In the genomic region with DNA sequence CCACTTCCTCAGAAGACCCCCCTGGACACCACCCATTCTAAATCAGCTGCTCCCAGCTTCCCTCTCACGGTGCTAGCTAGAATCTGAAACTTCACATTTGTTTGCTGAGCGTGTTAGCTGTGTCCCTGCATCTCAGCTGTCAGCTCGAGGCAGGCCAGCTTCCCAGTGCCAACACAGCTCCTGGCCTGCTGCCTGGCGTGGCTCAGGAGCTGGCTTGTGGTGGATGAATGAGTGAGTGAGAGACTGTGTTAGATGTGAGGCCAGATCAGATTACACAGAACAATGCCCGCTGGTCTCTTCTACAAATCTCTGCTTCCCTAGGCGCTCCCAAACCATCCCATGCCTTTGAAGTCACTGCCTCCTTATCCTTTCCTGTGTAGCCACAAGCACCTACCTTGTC, we compare ENCODE assay signal across 8 mouse cellular contexts. TPM values are rescaled to one million over a fixed set of nuclear protein-coding genes. Genes with fewer than 3 reads are reported as not detected.
DNase-seq lines count a peak whose midpoint lies in the region; ATAC-seq and TF ChIP-seq lines count a peak whose summit lies in the region.

No protein-coding gene starts in this region.

- WGBS in liver, adult 2 months: 20% methylated on average over 6 of the region's 6 CpGs
- WGBS in midbrain, postnatal 0 days: 31% methylated on average over 6 of the region's 6 CpGs
- 74% methylated on average over 6 of the region's 6 CpGs for WGBS in thymus, adult 2 months

- H3K9me3 ChIP-seq in midbrain, postnatal 0 days (ENCODE audit: low read length): no peaks in the 10 kb centered on the region

- ATAC-seq in cerebellum, adult (ENCODE audit: insufficient number of reproducible peaks, low FRiP score, low TSS enrichment): peak; percentile 63
- peak; percentile 77 for ATAC-seq in midbrain, postnatal 0 days (ENCODE audit: low FRiP score)

- H3K4me1 ChIP-seq in liver, adult 2 months (ENCODE audit: control insufficient read depth, insufficient read depth, low read length): no peaks in the 10 kb centered on the region
- peaks cover under 1% of the 10 kb centered on the region; the same call in 1 of the 2 replicates for H3K4me1 ChIP-seq in midbrain, postnatal 0 days (ENCODE audit: insufficient read depth, low read length)
- no peaks in the 10 kb centered on the region for H3K4me1 ChIP-seq in thymus, adult 2 months (replicated peaks; ENCODE audit: control insufficient read depth, insufficient read depth, low read length)

- H3K4me2 ChIP-seq in midbrain, postnatal 0 days (ENCODE audit: low read depth, low read length, poor library complexity, severe bottlenecking): no peak overlapping the region

- H3K4me3 ChIP-seq in liver, adult 2 months (ENCODE audit: insufficient read depth, low read depth, low read length): no peak overlapping the region
- peak overlapping the region; percentile 28 for H3K4me3 ChIP-seq in gastrocnemius, adult 2 months
- no peak overlapping the region for H3K4me3 ChIP-seq in midbrain, postnatal 0 days (ENCODE audit: low read depth, low read length)
- no peak overlapping the region for H3K4me3 ChIP-seq in thymus, adult 2 months (ENCODE audit: control insufficient read depth, insufficient read depth, low read length)

- no peaks in the 10 kb centered on the region for H3K79me2 ChIP-seq in liver, adult 2 months (ENCODE audit: control insufficient read depth, insufficient read depth, low read length)

- TF ChIP-seq CTCF in liver, adult 2 months (IDR thresholded peaks at IDR 0.05; ENCODE audit: low read depth, low read length): no peak
- TF ChIP-seq CTCF in gastrocnemius, adult 2 months (IDR thresholded peaks at IDR 0.05): no peak
- TF ChIP-seq CTCF in midbrain, postnatal 0 days (IDR thresholded peaks at IDR 0.05): no peak
- TF ChIP-seq CTCF in thymus, adult 2 months (IDR thresholded peaks at IDR 0.05; ENCODE audit: borderline replicate concordance, control insufficient read depth, extremely low read depth, insufficient read depth, low read length, poor library complexity): no peak

- no peak overlapping the region for H3K9ac ChIP-seq in liver, adult 2 months (ENCODE audit: low read depth, low read length)
- H3K9ac ChIP-seq in midbrain, postnatal 0 days (replicated peaks; ENCODE audit: low read length, poor library complexity, severe bottlenecking): no peak overlapping the region

- H3K36me3 ChIP-seq in liver, adult 2 months (ENCODE audit: control insufficient read depth, insufficient read depth, low read length): no peaks in the 10 kb centered on the region
- H3K36me3 ChIP-seq in midbrain, postnatal 0 days (ENCODE audit: insufficient read depth, low read length): no peaks in the 10 kb centered on the region
- no peaks in the 10 kb centered on the region for H3K36me3 ChIP-seq in thymus, adult 2 months (ENCODE audit: control insufficient read depth, insufficient read depth, low read length)

- intact Hi-C loops in gastrocnemius, adult 2 months (cut with DNase I): no loop called here

- H3K27ac ChIP-seq in liver, adult 2 months (replicated peaks; ENCODE audit: insufficient read depth, low read depth, low read length): no peak overlapping the region
- H3K27ac ChIP-seq in gastrocnemius, adult 2 months: peak overlapping the region; percentile 68
- H3K27ac ChIP-seq in midbrain, postnatal 0 days (ENCODE audit: low read depth, low read length): peak overlapping the region; percentile 39; the same call in 1 of the 2 replicates
- H3K27ac ChIP-seq in thymus, adult 2 months (ENCODE audit: control insufficient read depth, insufficient read depth, low read length): no peak overlapping the region

- peak; percentile 72 for DNase-seq in liver, adult 2 months (ENCODE audit: extremely low read depth, low read depth, low spot score)
- no peak for DNase-seq in liver
- DNase-seq in gastrocnemius, adult 2 months: peak; percentile 88
- DNase-seq in layer of hippocampus, adult 9-10 months (ENCODE audit: low spot score): peak; percentile 58
- DNase-seq in midbrain, postnatal 0 days (ENCODE audit: low spot score): peak; percentile 88
- no peak for DNase-seq in embryo, embryonic 9.5 days (ENCODE audit: extremely low spot score)
- DNase-seq in thymus, adult 2 months: no peak

- TF ChIP-seq POLR2A in liver, adult 2 months (IDR thresholded peaks at IDR 0.05; ENCODE audit: extremely low read depth, insufficient read depth, low read length): no peak
- no peak for TF ChIP-seq POLR2A in thymus, adult 2 months (IDR thresholded peaks at IDR 0.05; ENCODE audit: control insufficient read depth, extremely low read depth, insufficient read depth, low read length, poor library complexity)

- H3K27me3 ChIP-seq in liver, adult 2 months (ENCODE audit: control insufficient read depth, insufficient read depth, low read length): no peaks in the 10 kb centered on the region
- no peaks in the 10 kb centered on the region for H3K27me3 ChIP-seq in midbrain, postnatal 0 days (ENCODE audit: insufficient read depth, low read length)
- no peaks in the 10 kb centered on the region for H3K27me3 ChIP-seq in thymus, adult 2 months (ENCODE audit: control insufficient read depth, insufficient read depth, low read length)

RNA-seq across cellular contexts. Expression of gene Rab20, which starts 59.3 kb away (rescaled TPM):
- 15.9 and 19.7 TPM in 2 replicates for total RNA-seq in liver, adult 2 months (2014; rRNA removed)
- 21.2 and 23.0 TPM in 2 replicates for polyA plus RNA-seq in liver, adult 2 months (2012; rRNA removed)
- 1 to 10 TPM; 1.3 to 2.5 TPM for total RNA-seq in gastrocnemius, adult 2 months (2021)
- 0.28 and 0.60 TPM in 2 replicates for total RNA-seq in midbrain, postnatal 0 days (2014; rRNA removed)
- polyA plus RNA-seq in midbrain, postnatal 0 days (2015; fragmentation: Nextera tagmentation; extraction: Ambion mirVana): 0.58 and 0.72 TPM in 2 replicates
- polyA plus RNA-seq in thymus, adult 2 months (2012; rRNA removed): 9.6 and 15.0 TPM in 2 replicates

Comparison
In these comparisons a context has a peak if more than half of its experiments do, and no peak if none do; other contexts are left out.
1. DNase-seq: peak in liver, adult 2 months (single experiment), gastrocnemius, adult 2 months (single experiment), layer of hippocampus, adult 9-10 months (single experiment) and midbrain, postnatal 0 days (single experiment); none in liver (single experiment), embryo, embryonic 9.5 days (single experiment) and thymus, adult 2 months (single experiment).
2. H3K27ac ChIP-seq: peak in gastrocnemius, adult 2 months (single experiment) and midbrain, postnatal 0 days (single experiment); none in liver, adult 2 months (single experiment) and thymus, adult 2 months (single experiment).